Mouse (Mus musculus) G1E (cell line): ENCODE measurements at regions not wholly inside any gene's neighbourhood (a gene's known extent, or its start where the extent isn't known, plus 50 kb on each side); places are given as distances from the start of the nearest gene placed in this dataset.

Experiments used
- CTCF ChIP-seq: IDR thresholded peaks from 2 replicates; pipeline ENCODE4 v1.5.1; 2012; ENCODE audit warnings: low read depth, low read length, inconsistent platforms, mixed read lengths
- POLR2AphosphoS5 ChIP-seq: IDR thresholded peaks from 2 replicates; pipeline ENCODE4 v1.6.1; 2012; ENCODE audit warnings: low read depth, low read length, inconsistent platforms; ENCODE audit not compliant: insufficient replicate concordance
- TAL1 ChIP-seq: conservative IDR thresholded peaks from 2 replicates; pipeline ENCODE4 v1.6.1; 2012; ENCODE audit warnings: low read depth, low read length, inconsistent platforms, mixed read lengths

DNA sequence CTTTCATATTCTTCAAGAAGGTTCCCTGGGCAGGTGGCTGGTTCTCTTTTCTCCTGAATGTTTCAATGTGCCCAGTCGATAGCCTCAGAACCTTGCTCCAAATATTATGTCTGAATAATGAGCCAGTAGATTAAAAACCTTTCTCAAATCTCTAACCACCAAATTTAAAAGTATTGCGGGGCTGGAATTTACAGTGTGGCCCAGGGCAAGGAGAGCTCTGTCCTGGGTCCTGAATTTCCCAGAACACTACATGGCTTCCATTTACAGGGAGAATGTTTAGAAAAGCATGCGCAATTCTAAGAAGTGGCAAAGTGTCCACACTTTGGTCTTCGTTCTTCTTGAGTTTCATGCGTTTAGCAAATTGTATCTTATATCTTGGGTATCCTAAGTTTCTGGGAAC lies 91.0 kb downstream of the Tex36 start:
- TF ChIP-seq CTCF: no peak
- TF ChIP-seq POLR2AphosphoS5: no peak
- no peak for TF ChIP-seq TAL1
